Mouse (Mus musculus) liver, embryonic 15.5 days (tissue): ENCODE data around the gene Uhrf1. TPM values are rescaled to one million over a fixed set of nuclear protein-coding genes. Genes with fewer than 3 reads are reported as not detected.

Experiments
- ATAC-seq: fragments of 200-750 bp; cut with Nextera tagmentation; 2 replicates; pipeline ENCODE4 v1.8.0; 2017; ENCODE audit warnings: moderate number of reproducible peaks, mild to moderate bottlenecking, moderate library complexity; ENCODE audit not compliant: insufficient read depth
- H3K27ac ChIP-seq: fragments of 300-500 bp; sonication (generic); replicated peaks from 2 replicates; pipeline ENCODE4 v1.5.1; 2015; ENCODE audit warnings: mild to moderate bottlenecking, inconsistent platforms
- H3K27me3 ChIP-seq: fragments of 300-500 bp; sonication (generic); 2 replicates; pipeline ENCODE4 v1.6.1; 2015; ENCODE audit warnings: mild to moderate bottlenecking, inconsistent platforms
- H3K36me3 ChIP-seq: fragments of 300-500 bp; sonication (generic); replicated peaks from 2 replicates; pipeline ENCODE4 v1.6.1; 2015; ENCODE audit warnings: moderate library complexity, mild to moderate bottlenecking, inconsistent platforms
- H3K4me1 ChIP-seq: fragments of 300-500 bp; sonication (generic); replicated peaks from 2 replicates; pipeline ENCODE4 v1.6.1; 2015; ENCODE audit warnings: inconsistent platforms
- H3K4me2 ChIP-seq: fragments of 300-500 bp; sonication (generic); 2 replicates; pipeline ENCODE4 v1.6.1; 2015; ENCODE audit warnings: moderate library complexity, mild to moderate bottlenecking, inconsistent platforms
- H3K4me3 ChIP-seq: fragments of 300-500 bp; sonication (generic); replicated peaks from 2 replicates; pipeline ENCODE4 v1.5.1; 2015; ENCODE audit warnings: mild to moderate bottlenecking, inconsistent platforms
- H3K9ac ChIP-seq: fragments of 300-500 bp; sonication (generic); 2 replicates; pipeline ENCODE4 v1.6.1; 2015; ENCODE audit warnings: moderate library complexity, mild to moderate bottlenecking, inconsistent platforms
- H3K9me3 ChIP-seq: fragments of 300-500 bp; sonication (generic); replicated peaks from 2 replicates; pipeline ENCODE4 v1.6.1; 2016; ENCODE audit warnings: inconsistent platforms
- WGBS: fragments of 180-500 bp; shearing (Covaris S2); methylation state at CpG from one replicate; pipeline ENCODE4 v1.1.7; 2015; ENCODE audit warnings: mixed read lengths; ENCODE audit not compliant: insufficient replicate concordance; 5-methylcytosine and 5-hydroxymethylcytosine counted together
- polyA plus RNA-seq: library from polyadenylated mRNA; unstranded; fragments of >200 nt; fragmentation: Nextera tagmentation; extraction: Ambion mirVana; gene quantifications from 2 replicates; pipeline ENCODE4 v1.2.1, GENCODE M21; 2015

Uhrf1 gene
- polyA plus RNA-seq, 1 experiment from 2014 or later, result 96.8 TPM

DNA sequence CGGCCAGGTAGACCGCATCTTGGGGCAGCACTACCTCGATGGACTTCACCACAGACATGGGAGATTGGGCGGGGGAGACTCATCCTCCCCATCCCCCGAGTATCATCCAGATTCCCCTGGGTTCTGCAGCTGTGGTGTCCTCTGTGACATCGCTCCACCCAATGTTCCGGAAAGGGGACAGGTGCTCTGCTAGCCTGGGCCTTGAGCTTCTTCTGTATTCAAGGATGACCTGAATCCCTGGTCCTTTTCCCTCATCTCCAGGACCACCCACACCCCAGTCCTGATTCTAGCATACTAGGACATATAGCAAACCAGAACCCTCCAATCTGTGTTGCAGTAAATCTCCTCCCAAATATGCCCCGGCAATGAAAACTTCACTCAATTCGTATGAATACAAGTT, 2.9 kb upstream of the Uhrf1 start, which contains the start of gene Arrdc5:
Gene Arrdc5 (minus strand): TSS at position 101 of the 400 bp plus-strand sequence.
- Histone ChIP-seq H3K4me2 (no peak within 1 kb of the TSS), H3K4me1 (peaks cover 29% of the 10 kb centered on the region), H3K9me3 (no peaks in the 10 kb centered on the region), H3K27me3 (no peaks in the 10 kb centered on the region), H3K27ac (no peak within 1 kb of the TSS), H3K36me3 (peaks cover 4% of the 10 kb centered on the region), H3K4me3 (no peak within 1 kb of the TSS), H3K9ac (no peak within 1 kb of the TSS)
- no peak for ATAC-seq
- 77% methylated on average over 9 of the region's 9 CpGs for WGBS

DNA sequence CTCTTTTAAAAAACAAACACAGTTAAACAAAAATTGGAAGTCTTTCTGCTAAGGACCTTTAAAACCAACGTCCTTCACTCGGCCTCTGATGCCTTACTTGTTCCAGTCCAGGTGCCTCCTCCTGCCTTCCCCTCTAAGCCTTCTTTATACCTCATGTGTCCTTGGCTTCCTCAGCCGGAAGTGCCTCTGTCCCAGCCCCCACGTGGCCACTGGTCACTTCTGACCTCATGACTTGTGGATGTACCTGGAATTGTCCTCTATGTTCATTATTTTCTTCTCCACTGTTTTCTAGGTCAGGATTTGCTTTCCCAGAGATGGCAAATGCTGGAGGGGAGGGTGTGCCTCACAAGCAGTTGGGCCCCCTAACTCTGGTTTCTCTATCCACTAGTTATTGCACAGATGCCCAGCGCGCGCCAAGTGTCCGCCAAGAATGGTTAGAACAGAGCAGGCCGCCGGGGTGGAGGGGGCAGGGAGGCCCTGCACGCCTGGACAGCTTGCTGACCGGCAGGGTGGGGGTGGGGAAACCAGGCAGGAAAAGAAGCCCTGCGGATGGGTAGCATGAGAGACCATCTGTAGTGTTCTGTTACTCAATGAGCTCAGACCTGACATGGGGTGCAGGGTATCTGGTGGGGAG, 641 bp upstream of the Uhrf1 start:
- peak overlapping the region; percentile 81 for H3K9ac ChIP-seq
- H3K27me3 ChIP-seq, result no peaks in the 10 kb centered on the region
- peak overlapping the region; percentile 95 for H3K27ac ChIP-seq
- H3K4me1 ChIP-seq, result peaks cover 52% of the 10 kb centered on the region
- H3K36me3 ChIP-seq, result peaks cover 27% of the 10 kb centered on the region
- no peaks in the 10 kb centered on the region for H3K9me3 ChIP-seq
- H3K4me2 ChIP-seq, result peak overlapping the region; percentile 99
- peak overlapping the region; percentile 83 for H3K4me3 ChIP-seq
- ATAC-seq, result peak; percentile 12
- WGBS, result 37% methylated on average over 13 of the region's 13 CpGs

DNA sequence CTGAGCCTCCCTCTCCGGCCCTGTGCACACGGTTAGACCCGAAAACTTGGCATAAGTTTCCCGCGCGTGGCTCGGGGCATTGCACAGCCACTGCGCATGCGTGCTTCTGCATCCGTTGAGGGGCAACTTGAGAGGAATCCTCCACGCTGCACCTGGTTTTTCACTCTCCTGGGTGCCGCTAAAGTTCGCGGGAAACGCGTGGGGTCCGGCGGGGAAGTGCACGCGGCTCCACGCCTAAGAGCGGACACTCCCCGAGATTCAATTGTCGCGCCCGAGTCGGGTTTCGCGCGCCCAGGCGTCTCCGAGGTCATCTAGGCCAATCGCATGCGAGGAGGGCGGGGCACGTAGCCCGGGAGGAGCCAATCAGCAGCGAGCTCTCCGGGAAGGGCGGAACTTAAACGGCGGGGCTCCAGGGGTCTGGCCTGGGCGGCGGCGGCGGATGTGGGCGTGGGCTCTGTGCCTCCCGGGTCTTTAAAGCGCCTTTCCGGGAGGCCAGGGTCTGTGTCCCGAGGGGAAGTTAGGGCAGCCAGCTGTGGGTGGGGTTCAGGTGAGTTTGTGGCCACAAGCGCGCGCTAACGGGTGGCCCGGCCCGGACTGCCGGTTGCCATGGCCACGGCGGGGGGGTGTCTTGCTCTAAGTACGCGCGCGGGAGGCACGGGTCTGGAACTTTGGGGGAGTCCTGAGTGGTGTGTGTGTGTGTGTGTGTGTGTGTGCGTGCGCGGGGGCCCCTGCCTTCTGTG, 896 bp downstream of the Uhrf1 start:
- Histone ChIP-seq H3K9ac (peak overlapping the region; percentile 81), H3K36me3 (peaks cover 43% of the 10 kb centered on the region), H3K27me3 (no peaks in the 10 kb centered on the region), H3K9me3 (no peaks in the 10 kb centered on the region), H3K27ac (peak overlapping the region; percentile 95), H3K4me2 (peak overlapping the region; percentile 99), H3K4me3 (peak overlapping the region; percentile 83), H3K4me1 (peaks cover 62% of the 10 kb centered on the region)
- peak; percentile 86 for ATAC-seq
- under 1% methylated on average over 68 of the region's 68 CpGs for WGBS

DNA sequence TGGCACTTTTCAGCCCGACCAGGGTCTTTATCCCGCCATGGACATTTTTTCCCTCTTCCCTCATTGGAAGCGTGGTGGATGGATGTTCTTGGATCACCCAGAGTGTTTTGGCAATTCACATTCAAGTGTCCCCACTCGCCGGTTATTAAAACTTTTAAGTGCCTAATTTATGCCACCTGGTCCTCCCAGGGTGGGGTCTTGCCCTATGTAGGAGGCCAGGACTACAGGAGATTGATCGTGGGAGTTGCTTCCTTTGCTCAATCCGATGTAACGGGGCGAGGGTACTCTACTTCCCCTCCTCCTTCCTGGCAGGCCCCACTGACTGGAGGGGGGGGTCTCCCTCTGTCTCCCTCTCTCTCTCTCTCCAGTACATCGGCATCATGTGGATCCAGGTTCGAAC, 1.6 kb downstream of the Uhrf1 start:
- H3K27me3 ChIP-seq, result no peaks in the 10 kb centered on the region
- 12% methylated on average over 11 of the region's 11 CpGs for WGBS
- H3K36me3 ChIP-seq, result peaks cover 50% of the 10 kb centered on the region
- peak overlapping the region; percentile 99 for H3K4me2 ChIP-seq
- no peaks in the 10 kb centered on the region for H3K9me3 ChIP-seq
- H3K27ac ChIP-seq, result peak overlapping the region; percentile 95
- no peak for ATAC-seq
- peak overlapping the region; percentile 83 for H3K4me3 ChIP-seq
- H3K4me1 ChIP-seq, result peaks cover 62% of the 10 kb centered on the region
- H3K9ac ChIP-seq, result peak overlapping the region; percentile 70

DNA sequence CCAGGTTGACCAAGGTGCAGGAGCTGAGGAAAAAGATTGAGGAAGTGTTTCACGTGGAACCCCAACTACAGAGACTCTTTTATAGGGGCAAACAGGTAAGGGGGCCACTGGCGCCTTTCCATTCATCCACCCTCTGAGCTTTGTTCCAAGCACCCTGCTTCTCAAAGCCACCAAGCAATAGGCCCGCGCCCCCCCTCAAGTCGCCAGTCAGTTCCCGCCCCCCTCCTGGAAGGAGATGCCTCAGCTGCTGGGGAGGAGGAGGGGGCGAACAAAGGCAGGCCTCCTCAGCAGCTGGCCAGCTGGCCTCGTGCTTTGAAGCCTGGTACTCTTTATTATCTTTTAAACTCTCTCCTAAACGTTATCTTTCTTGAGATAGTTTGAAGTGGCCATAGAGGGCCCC, 2.0 kb downstream of the Uhrf1 start:
- ATAC-seq, result no peak
- no peaks in the 10 kb centered on the region for H3K9me3 ChIP-seq
- peak overlapping the region; percentile 83 for H3K4me3 ChIP-seq
- peak overlapping the region; percentile 95 for H3K27ac ChIP-seq
- H3K27me3 ChIP-seq, result no peaks in the 10 kb centered on the region
- H3K9ac ChIP-seq, result peak overlapping the region; percentile 70
- 31% methylated on average over 9 of the region's 9 CpGs for WGBS
- H3K4me2 ChIP-seq, result peak overlapping the region; percentile 99
- H3K4me1 ChIP-seq, result peaks cover 62% of the 10 kb centered on the region
- H3K36me3 ChIP-seq, result peaks cover 54% of the 10 kb centered on the region

DNA sequence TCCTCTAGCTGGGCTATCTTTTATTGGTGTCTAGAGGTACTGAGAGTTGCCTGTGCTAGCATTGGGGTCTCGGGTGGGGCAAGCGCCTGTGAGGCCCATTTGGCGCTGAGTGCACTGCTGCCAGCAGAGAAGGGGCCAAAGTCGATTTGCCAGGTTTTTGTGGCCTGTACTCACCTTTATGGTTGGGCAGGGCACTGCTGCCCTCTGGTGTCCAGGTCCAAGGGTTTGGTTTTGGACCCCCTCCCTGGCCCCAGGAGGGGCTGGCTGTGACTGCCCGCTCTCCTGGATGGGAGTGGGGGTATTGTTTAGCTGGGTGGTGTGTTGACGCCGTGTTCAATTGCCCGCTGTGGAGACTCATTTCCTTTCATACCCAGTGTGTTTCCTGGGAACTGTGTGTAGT, 2.7 kb downstream of the Uhrf1 start:
- peak overlapping the region; percentile 99 for H3K4me2 ChIP-seq
- WGBS, result 74% methylated on average over 8 of the region's 8 CpGs
- H3K4me1 ChIP-seq, result peaks cover 62% of the 10 kb centered on the region
- peak overlapping the region; percentile 70; the same call in 1 of the 2 replicates for H3K9ac ChIP-seq
- H3K4me3 ChIP-seq, result peak overlapping the region; percentile 83
- no peaks in the 10 kb centered on the region for H3K27me3 ChIP-seq
- H3K27ac ChIP-seq, result peak overlapping the region; percentile 22; the same call in 1 of the 2 replicates
- H3K9me3 ChIP-seq, result no peaks in the 10 kb centered on the region
- H3K36me3 ChIP-seq, result peaks cover 61% of the 10 kb centered on the region
- no peak for ATAC-seq

DNA sequence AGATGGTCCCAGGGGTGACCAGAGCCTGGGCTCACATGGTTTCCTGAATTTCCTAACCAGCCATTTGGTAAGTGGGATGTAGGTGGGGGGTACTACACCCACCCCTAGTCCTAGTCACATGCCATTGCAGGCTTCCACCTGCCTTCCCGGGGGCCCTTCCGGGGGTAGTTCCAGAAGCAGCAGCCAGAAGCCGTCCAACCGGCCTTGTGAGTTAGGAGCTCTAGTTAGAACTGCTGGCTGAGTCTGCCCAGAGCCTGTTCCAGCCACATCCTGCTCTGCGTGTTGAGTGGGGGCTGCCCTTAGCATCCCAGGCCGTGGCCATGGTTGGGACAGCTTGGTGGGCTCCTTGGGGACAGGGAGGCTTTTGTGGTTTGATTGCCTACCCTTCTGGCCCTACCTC, 5.0 kb downstream of the Uhrf1 start:
- no peak for ATAC-seq
- Histone ChIP-seq H3K9me3 (no peaks in the 10 kb centered on the region), H3K27ac (no peak overlapping the region), H3K27me3 (no peaks in the 10 kb centered on the region), H3K4me3 (no peak overlapping the region), H3K4me2 (no peak overlapping the region), H3K9ac (no peak overlapping the region), H3K4me1 (peaks cover 47% of the 10 kb centered on the region), H3K36me3 (peaks cover 83% of the 10 kb centered on the region)
- 81% methylated on average over 6 of the region's 6 CpGs for WGBS

DNA sequence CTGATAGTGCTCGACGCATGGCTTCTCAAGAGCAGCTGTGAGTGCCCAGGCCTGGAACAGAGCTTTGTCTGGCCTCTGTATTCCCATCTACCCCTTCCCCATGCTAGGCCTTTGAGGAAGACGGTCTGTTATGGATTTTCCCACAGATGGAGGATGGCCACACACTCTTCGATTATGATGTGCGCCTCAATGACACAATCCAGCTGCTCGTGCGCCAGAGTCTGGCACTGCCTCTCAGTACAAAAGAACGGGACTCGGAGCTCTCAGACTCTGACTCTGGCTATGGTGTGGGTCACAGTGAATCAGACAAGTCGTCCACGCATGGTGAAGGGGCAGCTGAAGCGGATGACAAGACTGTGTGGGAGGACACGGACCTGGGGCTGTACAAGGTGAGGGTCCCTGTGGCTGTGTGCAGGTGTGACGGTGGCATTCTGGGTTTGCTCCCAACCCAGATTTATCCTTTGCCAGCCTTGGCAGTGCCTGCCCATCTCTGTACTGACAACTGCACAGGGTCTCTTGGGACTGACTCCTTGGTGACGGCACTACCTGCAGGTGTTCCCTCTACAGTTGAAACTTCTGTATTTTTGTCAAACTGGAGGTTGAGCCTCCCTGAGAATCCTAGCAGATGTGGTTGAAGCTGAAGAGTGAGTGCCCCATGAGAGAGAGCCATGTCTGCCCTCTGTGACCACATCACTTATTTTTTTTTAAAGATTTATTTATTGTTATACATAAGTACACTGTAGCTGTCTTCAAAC, 6.2 kb downstream of the Uhrf1 start:
- no peak overlapping the region for H3K4me3 ChIP-seq
- no peak overlapping the region for H3K9ac ChIP-seq
- ATAC-seq, result no peak
- no peaks in the 10 kb centered on the region for H3K27me3 ChIP-seq
- peaks cover 96% of the 10 kb centered on the region for H3K36me3 ChIP-seq
- 86% methylated on average over 15 of the region's 15 CpGs for WGBS
- no peak overlapping the region for H3K27ac ChIP-seq
- H3K4me1 ChIP-seq, result peaks cover 40% of the 10 kb centered on the region
- H3K4me2 ChIP-seq, result no peak overlapping the region
- no peaks in the 10 kb centered on the region for H3K9me3 ChIP-seq

DNA sequence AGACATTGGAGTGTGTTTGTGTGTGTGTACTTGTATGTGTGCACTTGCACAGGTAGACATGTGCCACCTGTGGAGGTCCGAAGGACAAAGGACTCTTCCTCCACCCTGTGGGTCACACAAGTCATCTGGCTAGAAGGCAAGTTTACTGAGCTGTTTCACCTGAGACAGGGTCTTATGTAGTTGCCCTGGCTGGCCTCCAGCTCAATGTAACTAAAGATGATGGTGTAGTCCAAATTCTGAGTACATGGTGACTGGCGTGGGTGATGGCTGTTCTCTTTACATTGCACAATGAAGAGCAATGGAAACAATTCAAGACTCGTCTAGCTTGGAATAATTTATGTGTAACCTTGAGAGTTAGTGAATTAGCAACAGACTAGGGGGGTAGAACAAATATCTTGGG, 21.3 kb downstream of the Uhrf1 start:
- no peak overlapping the region for H3K27ac ChIP-seq
- H3K27me3 ChIP-seq, result no peaks in the 10 kb centered on the region
- WGBS, result 63% methylated on average over 3 of the region's 3 CpGs
- peaks cover 53% of the 10 kb centered on the region for H3K4me1 ChIP-seq
- peaks cover 50% of the 10 kb centered on the region for H3K36me3 ChIP-seq
- peak overlapping the region; percentile 80 for H3K4me2 ChIP-seq
- H3K4me3 ChIP-seq, result no peak overlapping the region
- no peak overlapping the region for H3K9ac ChIP-seq
- H3K9me3 ChIP-seq, result no peaks in the 10 kb centered on the region
- no peak for ATAC-seq

DNA sequence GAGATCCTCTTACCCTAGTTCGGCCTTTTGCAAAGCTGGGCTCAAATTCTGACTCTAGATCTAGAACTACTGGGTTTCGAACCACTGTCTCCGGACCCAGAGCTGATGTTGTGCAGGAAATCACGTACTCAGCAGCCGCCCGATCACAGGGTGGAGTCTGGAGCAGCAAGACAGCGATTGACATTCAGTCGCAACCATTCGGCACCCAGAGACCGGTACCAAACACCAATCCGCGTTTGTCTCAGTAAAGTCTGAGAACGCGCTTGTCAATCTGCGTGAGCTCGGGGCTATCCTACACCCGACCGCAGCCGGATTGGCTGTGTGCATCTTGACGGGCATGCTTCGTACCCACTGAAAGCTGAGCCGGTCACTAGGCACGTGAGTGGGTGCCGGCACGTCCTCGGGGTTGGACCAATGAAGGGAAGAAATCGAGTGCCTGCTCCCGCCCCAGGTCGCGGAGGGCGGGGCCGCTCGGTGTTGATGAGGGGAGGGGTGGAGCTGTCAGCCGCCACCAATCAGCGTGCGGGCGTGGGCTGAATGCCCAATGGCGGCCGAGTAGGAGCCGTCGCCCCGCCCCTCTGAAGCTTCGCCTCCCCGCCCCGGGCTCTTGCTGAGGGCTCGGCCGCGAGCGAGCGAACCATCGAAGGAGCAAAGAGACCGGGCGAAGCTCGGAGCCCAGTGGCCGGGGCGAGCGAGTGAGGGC, 22.5 kb downstream of the Uhrf1 start, which contains the start of gene Kdm4b:
Gene Kdm4b (plus strand): TSS at position 613 of the 703 bp plus-strand sequence.
- peak; percentile 98 for ATAC-seq
- H3K9me3 ChIP-seq, result no peaks in the 10 kb centered on the region
- no peaks in the 10 kb centered on the region for H3K27me3 ChIP-seq
- peaks cover 38% of the 10 kb centered on the region for H3K36me3 ChIP-seq
- H3K27ac ChIP-seq, result peak within 1 kb of the TSS; percentile 95
- peaks cover 63% of the 10 kb centered on the region for H3K4me1 ChIP-seq
- under 1% methylated on average over 57 of the region's 57 CpGs for WGBS
- H3K4me3 ChIP-seq, result peak within 1 kb of the TSS; percentile 81
- peak within 1 kb of the TSS; percentile 92 for H3K9ac ChIP-seq
- H3K4me2 ChIP-seq, result peak within 1 kb of the TSS; percentile 99
